Comparison of ENCODE assay signal across 9 mouse cellular contexts in the genomic region with DNA sequence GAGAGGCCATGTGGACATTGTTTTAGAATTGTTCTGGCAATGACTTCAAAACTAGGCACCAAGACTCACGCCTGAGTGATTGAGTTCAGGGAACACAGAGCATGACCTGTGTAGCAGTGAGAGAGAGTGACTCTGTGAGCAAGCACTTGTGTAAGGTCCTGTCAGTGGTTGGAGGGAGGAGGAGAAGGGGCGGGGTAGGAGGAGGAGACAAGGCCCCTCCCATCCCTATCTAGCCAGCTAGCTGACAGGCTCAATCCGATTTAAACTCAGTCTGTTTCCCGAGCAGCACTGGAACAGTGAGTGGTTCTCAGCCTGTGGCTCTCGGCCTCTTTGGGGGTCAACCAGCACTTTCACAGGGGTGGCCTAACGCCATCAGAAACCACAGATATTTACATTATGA. TPM values are rescaled to one million over a fixed set of nuclear protein-coding genes. Genes with fewer than 3 reads are reported as not detected.
A peak's percentile ranks its signal among the peaks of the same experiment; 100 is the strongest.
DNase-seq lines count a peak whose midpoint lies in the region; ATAC-seq and TF ChIP-seq lines count a peak whose summit lies in the region.
"Had no signal": no experiment of that assay in that cellular context is flagged by ENCODE, and none has a peak within 500 bp of the region (broad histone marks: within the 10 kb centered on the region; RNA-seq: fewer than 3 reads in every experiment).

No protein-coding gene starts in this region.

- H3K9me3 ChIP-seq in forebrain, postnatal 0 days (ENCODE audit: low read length): no peaks in the 10 kb centered on the region
- H3K9me3 ChIP-seq in forebrain, embryonic 15.5 days: no peaks in the 10 kb centered on the region
- H3K9me3 ChIP-seq in kidney, embryonic 16.5 days (ENCODE audit: low read length): no peaks in the 10 kb centered on the region
- H3K9me3 ChIP-seq: limb, embryonic 13.5 days had no signal

- H3K27me3 ChIP-seq in forebrain, postnatal 0 days (ENCODE audit: insufficient read depth, low read length): no peaks in the 10 kb centered on the region
- no peaks in the 10 kb centered on the region for H3K27me3 ChIP-seq in forebrain, embryonic 15.5 days
- no peaks in the 10 kb centered on the region for H3K27me3 ChIP-seq in kidney, embryonic 16.5 days (ENCODE audit: insufficient read depth, low read length)
- H3K27me3 ChIP-seq: limb, embryonic 13.5 days had no signal

- ATAC-seq in forebrain, postnatal 0 days: peak; percentile 32; the same call in 1 of the 2 replicates
- ATAC-seq in forebrain, embryonic 15.5 days (replicated peaks): no peak
- ATAC-seq in kidney, embryonic 16.5 days (ENCODE audit: low FRiP score, low TSS enrichment): peak; percentile 94
- ATAC-seq in megakaryocyte progenitor cell, adult 5-6 weeks (replicated peaks; ENCODE audit: poor library complexity): peak; percentile 99

- DNase-seq in forebrain, postnatal 0 days: no peak
- DNase-seq in adrenal gland, postnatal 10 days: peak; percentile 76
- DNase-seq in heart, adult 9 months (ENCODE audit: low spot score in 2 of 2): peak; percentile 51 to 56
- DNase-seq in left cerebral cortex, adult 9 months (ENCODE audit: low spot score in 2 of 2): no peak
- DNase-seq in cerebellum, postnatal 4 days (ENCODE audit: low spot score in 2 of 2): no peak

- 29% methylated on average over 6 of the region's 6 CpGs for WGBS in forebrain, postnatal 0 days
- WGBS in forebrain, embryonic 15.5 days: 25% methylated on average over 6 of the region's 6 CpGs
- 23% methylated on average over 6 of the region's 6 CpGs for WGBS in kidney, embryonic 16.5 days

- no peak overlapping the region for H3K4me3 ChIP-seq in forebrain, postnatal 0 days (ENCODE audit: low read depth, low read length)
- H3K4me3 ChIP-seq in forebrain, embryonic 15.5 days: no peak overlapping the region
- no peak overlapping the region for H3K4me3 ChIP-seq in kidney, embryonic 16.5 days (ENCODE audit: low read length)
- H3K4me3 ChIP-seq: limb, embryonic 13.5 days had no signal

- no peak overlapping the region for H3K4me2 ChIP-seq in forebrain, postnatal 0 days (ENCODE audit: low read depth)
- no peak overlapping the region for H3K4me2 ChIP-seq in forebrain, embryonic 15.5 days (replicated peaks)
- H3K4me2 ChIP-seq in kidney, embryonic 16.5 days (replicated peaks; ENCODE audit: low read depth, low read length): no peak overlapping the region
- H3K4me2 ChIP-seq: limb, embryonic 13.5 days had no signal

- no peaks in the 10 kb centered on the region for H3K4me1 ChIP-seq in forebrain, postnatal 0 days (ENCODE audit: insufficient read depth)
- H3K4me1 ChIP-seq in forebrain, embryonic 15.5 days: 0 out of 2 replicates have a peak, but pooled peaks cover 2% of the 10 kb centered on the region
- peaks cover 9% of the 10 kb centered on the region for H3K4me1 ChIP-seq in kidney, embryonic 16.5 days (ENCODE audit: insufficient read depth, low read length)
- H3K4me1 ChIP-seq: limb, embryonic 13.5 days had no signal

- H3K27ac ChIP-seq in forebrain, postnatal 0 days (ENCODE audit: low read depth, low read length): no peak overlapping the region
- H3K27ac ChIP-seq in forebrain, embryonic 15.5 days (replicated peaks): no peak overlapping the region
- H3K27ac ChIP-seq in kidney, embryonic 16.5 days (ENCODE audit: low read length): no peak overlapping the region
- H3K27ac ChIP-seq: limb, embryonic 13.5 days had no signal

- peaks cover 25% of the 10 kb centered on the region for H3K36me3 ChIP-seq in forebrain, postnatal 0 days (ENCODE audit: insufficient read depth)
- H3K36me3 ChIP-seq in forebrain, embryonic 15.5 days: peaks cover 22% of the 10 kb centered on the region
- H3K36me3 ChIP-seq in kidney, embryonic 16.5 days (ENCODE audit: insufficient read depth, low read length): peaks cover 14% of the 10 kb centered on the region

- TF ChIP-seq CTCF in forebrain, postnatal 0 days (IDR thresholded peaks at IDR 0.05; ENCODE audit: low read depth): no peak

- no peak overlapping the region for H3K9ac ChIP-seq in forebrain, postnatal 0 days
- H3K9ac ChIP-seq in forebrain, embryonic 15.5 days (replicated peaks): no peak overlapping the region
- H3K9ac ChIP-seq in kidney, embryonic 16.5 days (replicated peaks; ENCODE audit: low read length): no peak overlapping the region
- H3K9ac ChIP-seq: limb, embryonic 13.5 days had no signal

RNA-seq across cellular contexts. Expression of a gene that starts 15.9 kb away (rescaled TPM):
- 12.1 and 15.6 TPM in 2 replicates for total RNA-seq in forebrain, postnatal 0 days (2014; rRNA removed)
- 24.4 and 30.7 TPM in 2 replicates for polyA plus RNA-seq in forebrain, postnatal 0 days (2015; fragmentation: Nextera tagmentation; extraction: Ambion mirVana)
- 12.1 and 13.8 TPM in 2 replicates for polyA plus RNA-seq in forebrain, embryonic 15.5 days (2015; fragmentation: Nextera tagmentation; extraction: Ambion mirVana)
- total RNA-seq in adrenal gland, postnatal 10 days (2021): 10 to 100 TPM; 24.0 to 24.7 TPM
- 13.4 and 14.0 TPM in 2 replicates for polyA plus RNA-seq in kidney, embryonic 16.5 days (2015; fragmentation: Nextera tagmentation; extraction: Ambion mirVana)
- total RNA-seq in megakaryocyte progenitor cell, adult 5-6 weeks (2015): 30.0 and 43.0 TPM in 2 replicates
- 27.8 and 35.8 TPM in 2 replicates for total RNA-seq in megakaryocyte progenitor cell, adult 5-6 weeks (2017)

RNA-seq across cellular contexts. Expression of a gene that starts 32.7 kb away (rescaled TPM):
- 81.7 and 82.2 TPM in 2 replicates for total RNA-seq in forebrain, postnatal 0 days (2014; rRNA removed)
- polyA plus RNA-seq in forebrain, postnatal 0 days (2015; fragmentation: Nextera tagmentation; extraction: Ambion mirVana): 67.3 and 70.5 TPM in 2 replicates
- 51.1 and 59.3 TPM in 2 replicates for polyA plus RNA-seq in forebrain, embryonic 15.5 days (2015; fragmentation: Nextera tagmentation; extraction: Ambion mirVana)
- total RNA-seq in adrenal gland, postnatal 10 days (2021): 10 to 100 TPM; 34.9 to 42.9 TPM
- polyA plus RNA-seq in kidney, embryonic 16.5 days (2015; fragmentation: Nextera tagmentation; extraction: Ambion mirVana): 34.8 and 37.2 TPM in 2 replicates
- 56.7 and 58.5 TPM in 2 replicates for total RNA-seq in megakaryocyte progenitor cell, adult 5-6 weeks (2015)
- 22.7 and 32.8 TPM in 2 replicates for total RNA-seq in megakaryocyte progenitor cell, adult 5-6 weeks (2017)

RNA-seq across cellular contexts. Expression of a gene that starts 33.2 kb away (rescaled TPM):
- total RNA-seq in forebrain, postnatal 0 days (2014; rRNA removed): 144 and 167 TPM in 2 replicates
- polyA plus RNA-seq in forebrain, postnatal 0 days (2015; fragmentation: Nextera tagmentation; extraction: Ambion mirVana): 141 and 162 TPM in 2 replicates
- polyA plus RNA-seq in forebrain, embryonic 15.5 days (2015; fragmentation: Nextera tagmentation; extraction: Ambion mirVana): 81.3 and 86.1 TPM in 2 replicates
- 10 to 100 TPM; 49.6 to 54.7 TPM for total RNA-seq in adrenal gland, postnatal 10 days (2021)
- 41.6 and 43.8 TPM in 2 replicates for polyA plus RNA-seq in kidney, embryonic 16.5 days (2015; fragmentation: Nextera tagmentation; extraction: Ambion mirVana)
- 4.4 and 6.7 TPM in 2 replicates for total RNA-seq in megakaryocyte progenitor cell, adult 5-6 weeks (2015)
- total RNA-seq in megakaryocyte progenitor cell, adult 5-6 weeks (2017): 4.0 and 6.3 TPM in 2 replicates

RNA-seq across cellular contexts. Expression of a gene that starts 44.2 kb away (rescaled TPM):
- total RNA-seq in forebrain, postnatal 0 days (2014; rRNA removed): 35.7 and 41.7 TPM in 2 replicates
- polyA plus RNA-seq in forebrain, postnatal 0 days (2015; fragmentation: Nextera tagmentation; extraction: Ambion mirVana): 8.4 and 9.4 TPM in 2 replicates
- polyA plus RNA-seq in forebrain, embryonic 15.5 days (2015; fragmentation: Nextera tagmentation; extraction: Ambion mirVana): 9.3 and 10.2 TPM in 2 replicates
- 1 to 10 TPM; 3.5 to 5.2 TPM for total RNA-seq in adrenal gland, postnatal 10 days (2021)
- 0.46 and 0.61 TPM in 2 replicates for polyA plus RNA-seq in kidney, embryonic 16.5 days (2015; fragmentation: Nextera tagmentation; extraction: Ambion mirVana)
- 0.07 TPM in 1 of 2 replicates, not detected in the other for total RNA-seq in megakaryocyte progenitor cell, adult 5-6 weeks (2015)
- total RNA-seq in megakaryocyte progenitor cell, adult 5-6 weeks (2017): 0.14 and 0.17 TPM in 2 replicates

Comparison
In these comparisons a context has a peak if more than half of its experiments do, and no peak if none do; other contexts are left out.
1. DNase-seq: peak in adrenal gland, postnatal 10 days (single experiment) and heart, adult 9 months (2 of 2); none in forebrain, postnatal 0 days (single experiment), left cerebral cortex, adult 9 months (0 of 2) and cerebellum, postnatal 4 days (0 of 2).
2. RNA of a gene that starts 33.2 kb away (total RNA-seq): 144 to 167 TPM in forebrain, postnatal 0 days and 49.6 to 54.7 TPM in adrenal gland, postnatal 10 days; 4.0 to 6.7 TPM in megakaryocyte progenitor cell, adult 5-6 weeks; every median in the first group is over 4 times any median in the second.